Mouse (Mus musculus) embryo, embryonic 11.5 days (tissue): ENCODE measurements around the gene Naa15.

Experiments
- DNase-seq: peaks from one replicate; pipeline ENCODE4 v3.0.0-alpha.2; 2012; ENCODE audit warnings: low read depth, low spot score

Naa15 gene

GRCm38 (mm10) chr3:51510903-51511302 lies 96.0 kb downstream of the Naa15 start:
- peak; percentile 56 for DNase-seq

- no peak for DNase-seq
These were observed 97.0 kb downstream of the Naa15 start for GRCm38 (mm10) chr3:51511983-51512382.

- no peak for DNase-seq
These were observed 102.5 kb downstream of the Naa15 start for GRCm38 (mm10) chr3:51517467-51517866.

- DNase-seq = no peak
These were observed 103.2 kb downstream of the Naa15 start for GRCm38 (mm10) chr3:51517878-51518762.

- no peak for DNase-seq
These were observed 103.8 kb downstream of the Naa15 start for GRCm38 (mm10) chr3:51518763-51519121.

GRCm38 (mm10) chr3:51521262-51521661 lies 106.3 kb downstream of the Naa15 start:
- DNase-seq = no peak

- DNase-seq = no peak
These were observed 110.3 kb downstream of the Naa15 start for GRCm38 (mm10) chr3:51525186-51525785.
